Mouse (Mus musculus): ENCODE measurements at regions not wholly inside any gene's neighbourhood (a gene's known extent, or its start where the extent isn't known, plus 50 kb on each side); places are given as distances from the start of the nearest gene placed in this dataset.

- Histone ChIP-seq H3K4me3 (ENCODE audit: low read depth, low read length) (no peak overlapping the region), H3K27ac (ENCODE audit: insufficient read depth, low read depth, low read length) (no peak overlapping the region), H3K4me1 (ENCODE audit: control insufficient read depth, insufficient read depth, insufficient read length, low read length) (no peaks in the 10 kb centered on the region), H3K27me3 (ENCODE audit: control insufficient read depth, insufficient read depth, low read length) (no peaks in the 10 kb centered on the region), H3K36me3 (ENCODE audit: control insufficient read depth, insufficient read depth, low read length) (no peaks in the 10 kb centered on the region)
- WGBS, result 11% methylated on average over 2 of the region's 2 CpGs
- TF ChIP-seq CTCF (IDR thresholded peaks at IDR 0.05; ENCODE audit: extremely low read depth, insufficient read length, insufficient replicate concordance, low read depth, low read length) (no peak), POLR2A (IDR thresholded peaks at IDR 0.05; ENCODE audit: low read depth, low read length) (no peak)
Observed at GRCm38 (mm10) chr1:76919541-76919940, 595.3 kb downstream of the Epha4 start.

DNA sequence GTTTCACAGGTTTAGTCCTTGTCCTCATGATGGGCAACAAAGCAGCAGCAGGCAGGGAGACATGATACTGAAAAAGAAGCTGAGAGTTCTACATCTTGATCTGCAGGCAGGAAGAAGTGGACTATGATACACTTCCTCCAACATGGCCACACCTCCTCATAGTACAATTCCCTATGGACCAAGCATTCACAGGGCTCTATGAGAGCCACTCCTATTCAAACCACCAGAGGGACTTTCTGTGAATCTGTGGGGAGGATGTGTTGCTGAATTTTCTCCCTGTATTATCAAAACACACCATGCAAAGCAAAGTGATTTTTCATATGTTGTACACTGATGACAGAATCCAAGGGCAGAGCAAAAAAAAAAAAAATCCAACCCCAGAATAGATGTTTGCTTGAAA lies 594.3 kb downstream of the Epha4 start:
- TF ChIP-seq POLR2A (IDR thresholded peaks at IDR 0.05; ENCODE audit: low read depth, low read length) (no peak), CTCF (IDR thresholded peaks at IDR 0.05; ENCODE audit: extremely low read depth, insufficient read length, insufficient replicate concordance, low read depth, low read length) (no peak)
- no peak overlapping the region for H3K27ac ChIP-seq (ENCODE audit: insufficient read depth, low read depth, low read length)
- no peaks in the 10 kb centered on the region for H3K36me3 ChIP-seq (ENCODE audit: control insufficient read depth, insufficient read depth, low read length)
- H3K4me3 ChIP-seq (ENCODE audit: low read depth, low read length), result no peak overlapping the region
- no peaks in the 10 kb centered on the region for H3K4me1 ChIP-seq (ENCODE audit: control insufficient read depth, insufficient read depth, insufficient read length, low read length)
- H3K27me3 ChIP-seq (ENCODE audit: control insufficient read depth, insufficient read depth, low read length), result no peaks in the 10 kb centered on the region

GRCm38 (mm10) chr1:76927041-76927440 lies 587.8 kb downstream of the Epha4 start:
- TF ChIP-seq POLR2A (IDR thresholded peaks at IDR 0.05; ENCODE audit: low read depth, low read length) (no peak), CTCF (IDR thresholded peaks at IDR 0.05; ENCODE audit: extremely low read depth, insufficient read length, insufficient replicate concordance, low read depth, low read length) (no peak)
- Histone ChIP-seq H3K36me3 (ENCODE audit: control insufficient read depth, insufficient read depth, low read length) (no peaks in the 10 kb centered on the region), H3K4me1 (ENCODE audit: control insufficient read depth, insufficient read depth, insufficient read length, low read length) (no peaks in the 10 kb centered on the region), H3K4me3 (ENCODE audit: low read depth, low read length) (no peak overlapping the region), H3K27ac (ENCODE audit: insufficient read depth, low read depth, low read length) (no peak overlapping the region), H3K27me3 (ENCODE audit: control insufficient read depth, insufficient read depth, low read length) (no peaks in the 10 kb centered on the region)
- 81% methylated on average over 5 of the region's 5 CpGs for WGBS

- no peak overlapping the region for H3K27ac ChIP-seq (ENCODE audit: insufficient read depth, low read depth, low read length)
- TF ChIP-seq POLR2A (IDR thresholded peaks at IDR 0.05; ENCODE audit: low read depth, low read length), result no peak
- no peak for TF ChIP-seq CTCF (IDR thresholded peaks at IDR 0.05; ENCODE audit: extremely low read depth, insufficient read length, insufficient replicate concordance, low read depth, low read length)
- no peaks in the 10 kb centered on the region for H3K27me3 ChIP-seq (ENCODE audit: control insufficient read depth, insufficient read depth, low read length)
- H3K36me3 ChIP-seq (ENCODE audit: control insufficient read depth, insufficient read depth, low read length), result no peaks in the 10 kb centered on the region
- H3K4me3 ChIP-seq (ENCODE audit: low read depth, low read length), result no peak overlapping the region
- H3K4me1 ChIP-seq (ENCODE audit: control insufficient read depth, insufficient read depth, insufficient read length, low read length), result no peaks in the 10 kb centered on the region
- WGBS, result 90% methylated on average over 2 of the region's 2 CpGs
Observed at GRCm38 (mm10) chr1:76928035-76928434, 586.9 kb downstream of the Epha4 start.

GRCm38 (mm10) chr1:76933460-76933859 lies 581.4 kb downstream of the Epha4 start:
- TF ChIP-seq CTCF (IDR thresholded peaks at IDR 0.05; ENCODE audit: extremely low read depth, insufficient read length, insufficient replicate concordance, low read depth, low read length) (no peak), POLR2A (IDR thresholded peaks at IDR 0.05; ENCODE audit: low read depth, low read length) (no peak)

DNA sequence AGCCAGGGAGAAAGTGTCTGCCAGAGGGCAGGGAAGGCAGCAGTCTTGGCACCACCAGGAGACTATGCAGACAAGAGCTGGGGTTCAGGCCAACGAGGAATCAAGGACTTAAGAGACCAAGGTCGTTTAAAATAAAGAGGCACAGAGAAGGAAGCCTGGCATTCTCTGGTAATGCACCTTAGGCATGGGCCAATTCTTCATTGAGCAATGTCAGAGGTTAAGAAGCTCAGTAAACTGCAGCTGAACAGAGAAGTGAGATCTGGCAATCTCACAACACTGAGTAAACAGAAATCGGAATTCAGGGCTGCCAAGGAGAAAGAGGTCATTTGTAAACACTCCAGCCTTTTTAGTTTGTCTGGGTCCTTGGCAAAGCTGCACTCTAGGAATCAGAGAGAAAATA lies 572.2 kb downstream of the Epha4 start:
- 4% methylated on average over 3 of the region's 3 CpGs for WGBS
- no peak overlapping the region for H3K4me3 ChIP-seq (ENCODE audit: low read depth, low read length)
- TF ChIP-seq CTCF (IDR thresholded peaks at IDR 0.05; ENCODE audit: extremely low read depth, insufficient read length, insufficient replicate concordance, low read depth, low read length), result no peak
- TF ChIP-seq POLR2A (IDR thresholded peaks at IDR 0.05; ENCODE audit: low read depth, low read length), result no peak
- H3K27me3 ChIP-seq (ENCODE audit: control insufficient read depth, insufficient read depth, low read length), result no peaks in the 10 kb centered on the region
- no peaks in the 10 kb centered on the region for H3K4me1 ChIP-seq (ENCODE audit: control insufficient read depth, insufficient read depth, insufficient read length, low read length)
- no peaks in the 10 kb centered on the region for H3K36me3 ChIP-seq (ENCODE audit: control insufficient read depth, insufficient read depth, low read length)
- H3K27ac ChIP-seq (ENCODE audit: insufficient read depth, low read depth, low read length), result no peak overlapping the region

More at GRCm38 (mm10) chr1:76933460-76933859, 581.4 kb downstream of the Epha4 start:
- H3K27me3 ChIP-seq (ENCODE audit: control insufficient read depth, insufficient read depth, low read length), result no peaks in the 10 kb centered on the region
- no peaks in the 10 kb centered on the region for H3K36me3 ChIP-seq (ENCODE audit: control insufficient read depth, insufficient read depth, low read length)
- no peak overlapping the region for H3K27ac ChIP-seq (ENCODE audit: insufficient read depth, low read depth, low read length)
- WGBS, result 70% methylated on average over 4 of the region's 4 CpGs
- H3K4me1 ChIP-seq (ENCODE audit: control insufficient read depth, insufficient read depth, insufficient read length, low read length), result no peaks in the 10 kb centered on the region
- H3K4me3 ChIP-seq (ENCODE audit: low read depth, low read length), result no peak overlapping the region

DNA sequence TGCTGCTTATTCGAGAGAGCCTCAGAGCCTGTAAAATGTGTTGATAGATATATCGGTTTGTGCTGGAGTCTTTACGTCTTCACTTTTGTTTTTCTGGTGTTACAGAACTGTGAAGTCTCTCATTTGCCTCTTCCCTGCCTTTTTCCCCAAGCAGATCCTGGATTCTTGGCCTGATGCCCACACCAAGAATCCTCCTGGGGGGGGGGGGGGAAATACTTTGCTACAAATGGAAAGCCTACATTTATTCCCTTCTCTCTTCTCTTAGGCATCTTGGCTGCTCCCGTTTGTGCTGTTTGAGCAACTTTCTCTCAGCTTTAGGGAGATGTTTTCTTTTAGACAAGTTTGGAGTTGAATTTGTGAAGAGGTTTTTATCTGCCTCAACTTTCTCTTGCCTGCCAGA lies 570.8 kb downstream of the Epha4 start:
- Histone ChIP-seq H3K27me3 (ENCODE audit: control insufficient read depth, insufficient read depth, low read length) (no peaks in the 10 kb centered on the region), H3K27ac (ENCODE audit: insufficient read depth, low read depth, low read length) (no peak overlapping the region), H3K4me3 (ENCODE audit: low read depth, low read length) (no peak overlapping the region), H3K4me1 (ENCODE audit: control insufficient read depth, insufficient read depth, insufficient read length, low read length) (no peaks in the 10 kb centered on the region), H3K36me3 (ENCODE audit: control insufficient read depth, insufficient read depth, low read length) (no peaks in the 10 kb centered on the region)
- TF ChIP-seq POLR2A (IDR thresholded peaks at IDR 0.05; ENCODE audit: low read depth, low read length) (no peak), CTCF (IDR thresholded peaks at IDR 0.05; ENCODE audit: extremely low read depth, insufficient read length, insufficient replicate concordance, low read depth, low read length) (no peak)
- WGBS, result 76% methylated on average over 4 of the region's 4 CpGs

GRCm38 (mm10) chr1:76955031-76955430 lies 559.9 kb downstream of the Epha4 start:
- no peak overlapping the region for H3K4me3 ChIP-seq (ENCODE audit: low read depth, low read length)
- no peaks in the 10 kb centered on the region for H3K36me3 ChIP-seq (ENCODE audit: control insufficient read depth, insufficient read depth, low read length)
- no peak overlapping the region for H3K27ac ChIP-seq (ENCODE audit: insufficient read depth, low read depth, low read length)
- no peaks in the 10 kb centered on the region for H3K27me3 ChIP-seq (ENCODE audit: control insufficient read depth, insufficient read depth, low read length)
- no peaks in the 10 kb centered on the region for H3K4me1 ChIP-seq (ENCODE audit: control insufficient read depth, insufficient read depth, insufficient read length, low read length)
- no peak for TF ChIP-seq POLR2A (IDR thresholded peaks at IDR 0.05; ENCODE audit: low read depth, low read length)
- TF ChIP-seq CTCF (IDR thresholded peaks at IDR 0.05; ENCODE audit: extremely low read depth, insufficient read length, insufficient replicate concordance, low read depth, low read length), result no peak
